Mouse (Mus musculus) neural tube, embryonic 12.5 days (tissue): Measurements from ENCODE around the gene Nmt1. TPM values are rescaled to one million over a fixed set of nuclear protein-coding genes. Genes with fewer than 3 reads are reported as not detected.

ENCODE experiments used
- ATAC-seq: fragments of 200-750 bp; cut with Nextera tagmentation; 2 replicates; pipeline ENCODE4 v1.8.0; 2017; ENCODE audit warnings: low read depth, mild to moderate bottlenecking, moderate TSS enrichment, moderate library complexity; ENCODE audit not compliant: low FRiP score
- H3K27ac ChIP-seq: fragments of 300-500 bp; sonication (generic); 2 replicates; pipeline ENCODE4 v1.5.1; 2016
- H3K27me3 ChIP-seq: fragments of 300-500 bp; sonication (generic); replicated peaks from 2 replicates; pipeline ENCODE4 v1.6.1; 2016; ENCODE audit warnings: mild to moderate bottlenecking
- H3K36me3 ChIP-seq: fragments of 300-500 bp; sonication (generic); 2 replicates; pipeline ENCODE4 v1.6.1; 2016; ENCODE audit warnings: mild to moderate bottlenecking
- H3K4me1 ChIP-seq: fragments of 300-500 bp; sonication (generic); 2 replicates; pipeline ENCODE4 v1.6.1; 2016
- H3K4me2 ChIP-seq: fragments of 300-500 bp; sonication (generic); replicated peaks from 2 replicates; pipeline ENCODE4 v1.6.1; 2016; ENCODE audit warnings: mild to moderate bottlenecking
- H3K4me3 ChIP-seq: fragments of 300-500 bp; sonication (generic); 2 replicates; pipeline ENCODE4 v1.5.1; 2016
- H3K9ac ChIP-seq: fragments of 300-500 bp; sonication (generic); 2 replicates; pipeline ENCODE4 v1.6.1; 2016; ENCODE audit warnings: mild to moderate bottlenecking
- H3K9me3 ChIP-seq: fragments of 300-500 bp; sonication (generic); 2 replicates; pipeline ENCODE4 v1.6.1; 2016; ENCODE audit warnings: mild to moderate bottlenecking
- WGBS: fragments of 180-500 bp; shearing (Covaris S2); methylation state at CpG from one replicate; pipeline ENCODE4 v1.1.7; 2016; 5-methylcytosine and 5-hydroxymethylcytosine counted together
- polyA plus RNA-seq: library from polyadenylated mRNA; unstranded; fragments of >200 nt; fragmentation: Nextera tagmentation; extraction: Ambion mirVana; gene quantifications from 2 replicates; pipeline ENCODE4 v1.2.1, GENCODE M21; 2016

The Nmt1 gene
- polyA plus RNA-seq, 1 experiment from 2014 or later, result 44.9 TPM

DNA sequence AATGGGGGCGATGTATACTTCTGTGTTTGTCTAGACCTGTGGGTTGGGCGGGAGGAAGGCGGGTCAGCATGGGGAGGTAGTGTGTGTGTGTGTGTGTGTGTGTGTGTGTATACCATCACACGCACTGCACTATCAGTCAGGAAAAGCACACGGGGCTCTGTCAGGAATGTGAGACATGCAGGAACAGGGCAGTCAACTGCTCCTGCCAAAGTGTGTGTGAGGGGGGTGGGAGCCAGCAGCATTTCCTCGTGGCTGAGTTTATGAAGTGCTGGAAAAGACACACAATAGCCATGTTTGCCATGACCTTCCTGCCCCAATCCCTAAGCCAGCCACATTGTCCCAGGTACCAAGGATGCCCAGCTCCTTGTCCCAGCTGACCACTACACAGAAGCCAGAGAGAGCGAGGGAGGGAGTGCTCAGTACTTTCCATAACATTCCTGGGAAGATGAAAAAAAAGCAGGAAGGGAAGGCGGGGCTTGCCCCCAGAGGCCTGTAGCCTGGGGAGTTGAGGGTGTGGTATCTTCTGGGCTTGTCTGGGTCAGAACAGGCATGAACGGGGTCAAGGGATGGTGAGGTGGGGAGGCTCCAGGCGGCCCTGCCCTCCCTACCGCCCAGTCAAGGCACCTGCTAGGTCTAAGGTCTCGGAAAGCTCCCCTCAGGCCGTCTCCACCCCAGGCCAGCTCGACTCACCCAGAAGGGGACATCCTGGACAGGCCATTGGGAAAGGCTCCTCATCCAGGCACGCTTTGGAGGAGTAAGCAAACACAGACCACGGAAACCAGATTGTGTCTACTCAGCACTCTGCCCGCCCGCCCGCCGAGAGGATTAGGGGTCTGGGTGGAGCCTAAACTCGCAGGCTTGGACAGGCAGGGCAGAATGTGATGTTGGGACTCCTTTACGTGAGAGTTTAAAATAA is 69.2 kb downstream of the Nmt1 start:
- H3K27ac ChIP-seq, result no peak overlapping the region
- WGBS, result 28% methylated on average over 22 of the region's 22 CpGs
- H3K4me1 ChIP-seq, result peaks cover 21% of the 10 kb centered on the region
- no peak overlapping the region for H3K9ac ChIP-seq
- H3K4me3 ChIP-seq, result no peak overlapping the region
- H3K9me3 ChIP-seq, result no peaks in the 10 kb centered on the region
- H3K4me2 ChIP-seq, result no peak overlapping the region
- no peak for ATAC-seq
- H3K36me3 ChIP-seq, result no peaks in the 10 kb centered on the region
- H3K27me3 ChIP-seq, result peaks cover 64% of the 10 kb centered on the region

DNA sequence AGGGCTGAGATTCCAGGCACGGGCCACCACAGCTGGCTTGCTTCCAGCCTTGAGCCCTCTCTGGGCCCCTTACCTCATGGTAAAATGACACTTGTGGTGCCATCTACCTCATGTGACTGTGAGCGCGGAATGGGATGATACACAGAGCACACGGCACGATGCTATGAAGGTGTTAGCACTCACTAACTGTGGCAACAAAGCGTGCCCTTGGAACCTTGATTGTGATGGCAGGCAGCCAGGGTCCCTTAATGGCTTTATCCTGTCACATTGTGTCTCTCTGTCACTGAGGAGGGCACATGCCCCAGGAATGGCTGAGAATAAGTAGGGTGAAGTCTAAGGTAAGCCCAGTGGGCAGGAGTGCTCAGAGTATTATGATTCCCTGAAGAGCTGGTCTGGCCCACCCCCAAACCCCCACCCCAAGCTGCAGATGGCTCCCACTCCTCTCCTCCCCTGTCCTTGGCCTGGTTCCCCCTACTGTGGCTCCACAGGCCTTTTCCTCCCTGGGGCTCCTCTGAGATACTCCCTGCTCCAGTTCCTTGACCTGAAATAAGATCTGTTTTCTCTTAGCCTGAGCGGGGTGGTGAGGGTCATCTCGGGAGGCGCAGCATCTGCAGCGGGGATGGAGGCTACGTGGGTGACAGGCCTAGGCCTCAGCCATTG is 70.7 kb downstream of the Nmt1 start:
- 69% methylated on average over 11 of the region's 11 CpGs for WGBS
- H3K9me3 ChIP-seq, result no peaks in the 10 kb centered on the region
- no peak overlapping the region for H3K4me3 ChIP-seq
- no peak overlapping the region for H3K27ac ChIP-seq
- ATAC-seq, result no peak
- no peak overlapping the region for H3K4me2 ChIP-seq
- no peak overlapping the region; the same call in 1 of the 2 replicates for H3K9ac ChIP-seq
- no peaks in the 10 kb centered on the region for H3K36me3 ChIP-seq
- peaks cover 69% of the 10 kb centered on the region for H3K27me3 ChIP-seq
- peaks cover 25% of the 10 kb centered on the region for H3K4me1 ChIP-seq

DNA sequence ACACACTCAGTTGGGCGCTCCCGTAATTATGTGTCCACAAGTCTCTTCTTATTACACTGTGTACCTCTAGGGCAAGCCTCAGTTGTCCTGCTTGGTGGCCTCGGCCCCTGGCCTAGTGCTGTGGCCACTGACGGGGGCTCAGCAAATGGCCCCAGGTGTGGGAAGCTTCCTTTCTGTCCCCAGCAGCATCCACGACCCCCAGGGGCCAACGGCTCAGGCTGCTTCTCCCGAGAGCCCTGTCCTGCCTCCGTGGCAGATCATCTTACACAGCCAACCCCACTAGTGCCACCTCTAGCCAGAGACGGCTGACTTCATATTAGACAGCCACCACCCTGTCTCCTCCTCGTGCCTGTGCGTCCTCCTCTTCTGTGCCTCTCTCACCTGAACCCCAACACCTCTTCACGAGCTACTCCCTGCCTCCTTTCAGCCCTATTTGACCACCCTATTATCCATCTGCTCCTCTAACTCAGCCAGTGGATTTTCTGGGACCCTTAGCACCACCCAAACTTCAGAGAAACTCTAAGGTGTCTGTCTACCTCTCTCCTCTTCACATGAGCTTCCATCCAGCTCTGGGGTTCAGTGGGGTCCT is 71.5 kb downstream of the Nmt1 start:
- no peaks in the 10 kb centered on the region for H3K36me3 ChIP-seq
- H3K4me1 ChIP-seq, result peaks cover 25% of the 10 kb centered on the region
- ATAC-seq, result no peak
- H3K9me3 ChIP-seq, result no peaks in the 10 kb centered on the region
- H3K27me3 ChIP-seq, result peaks cover 70% of the 10 kb centered on the region
- no peak overlapping the region for H3K4me2 ChIP-seq
- 59% methylated on average over 12 of the region's 12 CpGs for WGBS
- no peak overlapping the region for H3K4me3 ChIP-seq
- H3K27ac ChIP-seq, result no peak overlapping the region
- H3K9ac ChIP-seq, result no peak overlapping the region; the same call in 1 of the 2 replicates

DNA sequence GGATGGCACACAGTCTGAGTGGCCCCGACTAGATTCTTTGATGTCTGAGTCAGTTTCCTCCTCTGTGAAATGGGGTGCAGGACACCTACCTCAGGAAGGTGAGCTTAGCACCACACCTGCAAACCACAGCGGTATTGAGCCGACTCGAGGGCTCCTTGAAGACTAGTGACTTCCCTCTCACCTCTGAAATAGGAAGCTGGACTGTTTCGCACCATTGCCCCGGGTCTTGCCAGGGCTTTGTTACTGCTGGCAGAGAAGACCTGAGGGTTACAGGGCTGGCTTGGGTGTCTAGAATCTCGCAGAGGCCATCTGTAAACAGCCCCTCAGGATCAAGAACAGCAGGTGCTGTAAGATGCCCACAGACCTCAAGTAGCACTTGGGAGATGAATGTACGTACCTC is 72.4 kb downstream of the Nmt1 start:
- Histone ChIP-seq H3K9ac (no peak overlapping the region), H3K4me1 (peaks cover 25% of the 10 kb centered on the region), H3K27me3 (peaks cover 63% of the 10 kb centered on the region), H3K36me3 (no peaks in the 10 kb centered on the region), H3K4me3 (no peak overlapping the region), H3K27ac (no peak overlapping the region), H3K4me2 (no peak overlapping the region), H3K9me3 (no peaks in the 10 kb centered on the region)
- WGBS, result 79% methylated on average over 8 of the region's 8 CpGs
- no peak for ATAC-seq

DNA sequence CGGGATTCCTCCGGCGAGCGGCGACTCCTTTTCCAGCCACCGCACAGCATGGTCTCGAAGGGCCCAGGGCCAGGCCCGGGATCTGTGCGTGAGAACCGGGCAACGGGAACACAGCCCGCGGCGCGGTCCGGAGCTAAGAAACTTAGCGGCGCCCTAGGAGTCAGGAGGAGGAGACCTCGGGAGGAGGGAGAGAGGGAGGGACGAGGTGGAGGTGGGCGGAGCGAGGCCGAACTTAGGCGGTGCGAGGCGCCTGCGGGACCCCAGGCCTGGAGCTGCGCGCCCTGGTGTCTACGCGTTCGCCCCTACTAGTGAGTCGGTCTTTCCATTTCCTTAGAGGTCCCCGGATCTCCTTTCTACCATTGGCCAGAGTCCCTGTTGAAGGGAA is 73.5 kb downstream of the Nmt1 start, which contains the start of the genes Plcd3 and Acbd4:
Gene Plcd3, minus strand, starts transcription at position 178 of the 385 bp plus-strand sequence.
Gene Acbd4, plus strand, starts transcription at position 202 of the 385 bp plus-strand sequence.
- peak within 1 kb of the TSS; percentile 44 for H3K4me3 ChIP-seq
- no peaks in the 10 kb centered on the region for H3K36me3 ChIP-seq
- peak within 1 kb of the TSS; percentile 81 for H3K4me2 ChIP-seq
- no peak within 1 kb of the TSS for H3K27ac ChIP-seq
- no peaks in the 10 kb centered on the region for H3K9me3 ChIP-seq
- H3K27me3 ChIP-seq, result peaks cover 56% of the 10 kb centered on the region
- H3K9ac ChIP-seq, result peak within 1 kb of the TSS; percentile 40
- ATAC-seq, result no peak
- under 1% methylated on average over 29 of the region's 34 CpGs for WGBS
- peaks cover 25% of the 10 kb centered on the region for H3K4me1 ChIP-seq

DNA sequence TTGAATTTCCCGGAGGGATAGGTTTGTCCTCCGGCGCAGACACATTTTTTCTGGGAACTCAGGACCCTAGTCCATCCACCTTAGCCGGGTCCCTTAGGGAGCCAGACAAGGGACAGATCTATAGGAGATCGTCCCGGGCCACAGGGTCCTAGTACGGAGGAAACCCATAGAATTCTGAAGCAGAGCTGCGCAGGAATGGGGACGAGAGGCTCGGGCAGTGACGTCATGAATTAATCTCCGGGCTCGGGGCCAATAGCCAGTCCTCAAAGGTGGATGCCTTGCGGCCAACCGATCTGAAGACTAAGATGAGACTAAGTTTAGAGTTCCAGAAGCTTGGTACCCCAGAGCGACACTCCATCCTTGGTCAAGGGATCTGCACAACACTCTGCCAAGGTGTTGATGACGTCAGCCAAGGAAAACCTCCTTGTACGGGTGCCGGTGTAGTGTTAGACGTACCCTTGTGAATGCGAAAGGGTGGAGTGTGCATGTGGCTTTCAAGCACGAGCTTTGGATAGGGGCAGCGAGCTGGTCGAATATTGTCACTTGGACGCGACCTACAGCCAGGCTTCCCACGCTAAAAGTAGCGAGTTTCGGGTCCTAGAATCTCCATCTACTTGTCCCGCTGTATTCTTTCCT is 74.0 kb downstream of the Nmt1 start:
- peak; percentile 31; the same call in 1 of the 2 replicates for ATAC-seq
- peaks cover 25% of the 10 kb centered on the region for H3K4me1 ChIP-seq
- H3K36me3 ChIP-seq, result no peaks in the 10 kb centered on the region
- WGBS, result 3% methylated on average over 30 of the region's 30 CpGs
- H3K9ac ChIP-seq, result peak overlapping the region; percentile 40
- no peaks in the 10 kb centered on the region for H3K9me3 ChIP-seq
- no peak overlapping the region for H3K27ac ChIP-seq
- peaks cover 51% of the 10 kb centered on the region for H3K27me3 ChIP-seq
- peak overlapping the region; percentile 44 for H3K4me3 ChIP-seq
- H3K4me2 ChIP-seq, result peak overlapping the region; percentile 81

DNA sequence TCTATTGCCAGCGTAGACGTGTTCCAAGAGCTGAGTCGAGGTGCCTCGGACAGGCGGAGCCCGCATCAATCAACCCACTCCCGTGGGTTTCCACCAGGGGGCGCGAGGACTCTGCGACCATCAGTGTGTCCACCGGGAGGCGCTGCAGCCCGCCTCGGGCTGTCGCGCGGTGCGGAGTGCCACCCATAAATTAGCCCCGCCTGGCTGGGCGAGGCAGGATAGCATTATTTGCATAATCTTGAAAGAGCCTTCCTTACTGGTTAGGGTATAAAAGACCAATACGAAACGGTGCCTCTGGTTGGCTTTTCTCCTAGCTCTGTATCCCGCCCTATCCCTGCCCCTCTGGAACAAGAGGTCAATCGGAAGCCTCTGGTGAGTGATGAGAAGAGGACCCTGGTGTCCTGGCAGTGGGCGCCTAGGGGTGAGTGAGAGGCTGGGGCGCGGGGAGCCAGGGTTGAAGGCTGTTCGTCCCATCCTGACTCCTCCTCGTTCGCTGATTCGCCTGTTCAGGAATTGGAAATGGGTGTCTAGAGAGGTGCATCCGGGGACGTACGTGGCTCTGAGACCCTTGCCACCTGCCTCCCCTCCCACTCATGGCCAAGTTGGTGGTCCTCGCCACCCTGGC is 74.8 kb downstream of the Nmt1 start:
- H3K4me2 ChIP-seq, result peak overlapping the region; percentile 81
- H3K9ac ChIP-seq, result no peak overlapping the region
- no peak overlapping the region for H3K27ac ChIP-seq
- H3K4me3 ChIP-seq, result peak overlapping the region; percentile 33
- peaks cover 21% of the 10 kb centered on the region for H3K4me1 ChIP-seq
- H3K36me3 ChIP-seq, result no peaks in the 10 kb centered on the region
- 1% methylated on average over 35 of the region's 35 CpGs for WGBS
- H3K9me3 ChIP-seq, result no peaks in the 10 kb centered on the region
- peak; percentile 81 for ATAC-seq
- H3K27me3 ChIP-seq, result peaks cover 43% of the 10 kb centered on the region

DNA sequence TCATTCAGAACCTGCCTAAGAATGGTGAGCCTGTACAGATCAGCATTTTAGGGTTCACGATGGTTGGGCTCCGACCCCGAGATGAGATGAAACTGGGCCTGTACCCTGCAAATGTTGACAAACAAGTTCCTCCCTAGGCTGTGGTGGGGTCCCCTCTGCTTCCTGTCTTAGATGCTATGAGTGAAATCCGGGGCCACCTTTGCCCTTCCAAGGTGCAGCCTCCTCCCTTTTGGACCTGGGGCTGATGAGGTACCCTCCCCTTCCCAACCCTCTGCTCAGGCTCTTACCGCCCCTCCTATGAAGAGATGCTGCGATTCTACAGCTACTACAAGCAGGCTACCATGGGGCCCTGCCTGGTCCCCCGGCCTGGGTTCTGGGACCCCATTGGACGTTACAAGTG is 75.6 kb downstream of the Nmt1 start:
- Histone ChIP-seq H3K4me2 (peak overlapping the region; percentile 81), H3K9me3 (no peaks in the 10 kb centered on the region), H3K27me3 (peaks cover 42% of the 10 kb centered on the region), H3K27ac (no peak overlapping the region), H3K4me3 (no peak overlapping the region), H3K36me3 (no peaks in the 10 kb centered on the region), H3K4me1 (peaks cover 21% of the 10 kb centered on the region), H3K9ac (no peak overlapping the region)
- ATAC-seq, result no peak
- WGBS, result 57% methylated on average over 8 of the region's 8 CpGs

DNA sequence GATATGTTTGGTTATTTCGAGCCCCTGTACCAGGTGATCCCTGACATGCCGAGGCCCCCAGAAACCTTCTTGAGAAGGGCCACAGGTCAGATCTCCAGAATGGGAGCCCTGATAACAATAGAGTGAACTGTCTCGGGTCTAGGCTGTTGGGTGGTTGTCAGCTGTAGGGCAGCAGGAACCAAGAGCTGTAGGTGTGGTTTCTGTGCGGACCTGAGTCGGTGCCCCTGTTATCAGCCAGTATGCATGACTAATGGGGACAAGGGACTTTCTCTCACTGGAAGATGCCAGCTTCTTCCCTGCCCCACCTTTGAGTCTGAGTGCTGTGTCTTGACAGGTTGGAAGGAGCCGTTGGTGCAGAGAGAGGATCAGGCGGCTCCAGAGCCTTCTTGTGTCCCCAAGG is 76.5 kb downstream of the Nmt1 start:
- H3K36me3 ChIP-seq, result no peaks in the 10 kb centered on the region
- peaks cover 34% of the 10 kb centered on the region for H3K27me3 ChIP-seq
- peaks cover 18% of the 10 kb centered on the region for H3K4me1 ChIP-seq
- H3K4me2 ChIP-seq, result no peak overlapping the region
- H3K4me3 ChIP-seq, result no peak overlapping the region
- no peaks in the 10 kb centered on the region for H3K9me3 ChIP-seq
- no peak overlapping the region for H3K27ac ChIP-seq
- no peak overlapping the region for H3K9ac ChIP-seq
- no peak for ATAC-seq
- WGBS, result 83% methylated on average over 7 of the region's 7 CpGs

DNA sequence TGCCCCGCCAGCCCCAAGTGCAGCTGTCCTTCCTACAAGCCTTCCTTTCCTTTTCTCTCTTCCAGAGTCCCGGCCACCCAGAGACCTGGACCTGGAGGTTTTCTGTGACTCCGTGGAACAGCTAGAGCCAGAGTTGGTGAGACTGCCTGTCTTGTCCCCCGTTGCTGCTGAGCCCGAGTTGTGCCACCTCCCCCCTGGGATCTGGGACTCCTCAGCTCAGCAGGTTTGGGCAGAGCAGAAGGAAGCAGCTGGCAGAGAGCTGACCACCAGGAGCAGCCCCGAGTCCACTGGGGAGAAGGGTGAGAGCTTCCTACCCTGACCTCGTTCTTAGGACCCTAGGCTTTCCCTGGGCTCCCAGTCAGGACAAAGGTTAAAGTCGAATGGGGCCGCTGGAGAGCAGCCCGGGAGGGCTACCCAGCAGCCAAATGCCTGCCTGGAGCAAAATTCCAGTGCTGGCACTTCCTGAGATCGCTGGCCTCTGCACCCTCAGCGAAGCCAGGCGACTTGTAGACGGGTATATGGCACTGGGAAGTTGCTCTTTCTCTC is 77.3 kb downstream of the Nmt1 start:
- Histone ChIP-seq H3K36me3 (no peaks in the 10 kb centered on the region), H3K9me3 (no peaks in the 10 kb centered on the region)

DNA sequence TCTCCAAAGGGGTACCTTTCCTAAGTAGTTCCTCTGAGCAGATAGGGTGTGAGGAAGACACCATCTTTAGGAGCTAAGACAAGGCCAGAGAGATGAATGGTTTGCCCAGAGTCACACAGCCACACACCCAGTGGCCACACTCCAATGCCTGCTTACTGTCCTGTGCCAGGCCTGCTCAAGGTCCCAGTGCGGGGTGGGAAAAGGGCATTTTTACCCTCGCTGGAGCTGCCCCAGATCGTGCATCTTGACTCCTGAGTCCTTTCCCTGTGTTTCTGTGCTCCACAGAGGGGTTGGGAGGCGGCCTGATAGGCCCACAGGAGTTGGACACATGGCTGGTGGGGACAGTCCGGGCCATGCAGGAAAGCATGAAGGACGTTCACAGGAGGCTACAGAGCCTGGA is 77.8 kb downstream of the Nmt1 start:
- peaks cover 25% of the 10 kb centered on the region for H3K27me3 ChIP-seq
- no peaks in the 10 kb centered on the region for H3K9me3 ChIP-seq
- H3K36me3 ChIP-seq, result no peaks in the 10 kb centered on the region
- H3K4me2 ChIP-seq, result no peak overlapping the region
- H3K4me3 ChIP-seq, result no peak overlapping the region
- no peak overlapping the region for H3K27ac ChIP-seq
- no peak for ATAC-seq
- no peak overlapping the region for H3K9ac ChIP-seq
- WGBS, result 82% methylated on average over 6 of the region's 6 CpGs
- H3K4me1 ChIP-seq, result peaks cover 18% of the 10 kb centered on the region

More for the DNA sequence above, 77.3 kb downstream of the Nmt1 start:
- no peak for ATAC-seq
- H3K4me1 ChIP-seq, result peaks cover 18% of the 10 kb centered on the region
- H3K4me2 ChIP-seq, result no peak overlapping the region
- 64% methylated on average over 14 of the region's 14 CpGs for WGBS
- H3K4me3 ChIP-seq, result no peak overlapping the region
- H3K27me3 ChIP-seq, result peaks cover 26% of the 10 kb centered on the region
- no peak overlapping the region for H3K9ac ChIP-seq
- H3K27ac ChIP-seq, result no peak overlapping the region
